Mouse (Mus musculus): ENCODE data around the gene Foxa3. TPM values are rescaled to one million over a fixed set of nuclear protein-coding genes. Genes with fewer than 3 reads are reported as not detected.

Foxa3 gene
- total RNA-seq, 2 experiments from 2014 or later: not detected

GRCm38 (mm10) chr7:19002848-19003498, 20.4 kb downstream of the Foxa3 start:
- DNase-seq: peak; percentile 87 to 88
- intact Hi-C loops (cut with DNase I): loop anchor here (5.0 kb wide), 1 partner anchor 46 kb away; no protein-coding TSS in a partner anchor

GRCm38 (mm10) chr7:19002115-19002514, 21.2 kb downstream of the Foxa3 start:
- intact Hi-C loops (cut with DNase I): loop anchor here (5.0 kb wide), 1 partner anchor 45 kb away; no protein-coding TSS in a partner anchor
- DNase-seq: no peak

DNA sequence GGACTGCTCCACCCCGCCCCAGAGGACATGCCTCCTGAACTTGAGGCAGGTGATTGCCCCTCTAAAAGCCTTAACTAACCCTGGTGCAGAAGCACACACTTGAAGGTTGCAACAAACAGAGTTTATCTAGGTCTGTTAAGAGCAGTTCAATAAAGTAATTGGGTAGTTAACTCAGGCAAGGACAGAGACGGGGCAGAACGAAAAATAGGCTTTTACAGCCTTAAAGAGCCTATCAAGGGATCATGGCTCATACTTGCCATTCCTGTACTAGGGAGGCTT, 21.6 kb downstream of the Foxa3 start:
- intact Hi-C loops (cut with DNase I): loop anchor here (5.0 kb wide), 1 partner anchor 44 kb away; no protein-coding TSS in a partner anchor
- no peak for DNase-seq

GRCm38 (mm10) chr7:19001066-19001806, 22.1 kb downstream of the Foxa3 start:
- peak; percentile 82 to 83 for DNase-seq
- intact Hi-C loops (cut with DNase I): loop anchor here (5.0 kb wide), 1 partner anchor 44 kb away; no protein-coding TSS in a partner anchor

GRCm38 (mm10) chr7:19000421-19000820, 22.9 kb downstream of the Foxa3 start:
- intact Hi-C loops (cut with DNase I): loop anchor here (5.0 kb wide), 1 partner anchor 43 kb away; no protein-coding TSS in a partner anchor
- DNase-seq: no peak

DNA sequence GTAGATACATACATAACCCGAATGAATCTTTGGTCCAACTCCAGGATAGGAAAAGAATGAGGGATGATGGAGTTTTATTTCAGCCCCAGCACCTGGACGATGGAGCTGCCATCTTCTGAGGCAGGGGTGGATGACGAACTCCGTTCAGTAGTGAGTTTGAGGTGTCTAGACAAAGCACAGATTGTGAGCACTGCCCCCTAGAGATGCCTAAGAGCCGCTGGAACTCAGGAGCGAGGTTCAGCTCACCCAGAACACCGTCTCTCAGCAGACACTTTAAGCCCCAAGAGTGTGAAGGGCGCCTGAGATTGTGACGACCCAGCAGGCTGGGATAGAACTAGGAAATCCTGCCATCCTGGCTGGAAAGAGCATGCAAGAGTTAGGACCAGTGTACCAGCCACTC, 24.5 kb downstream of the Foxa3 start:
- intact Hi-C loops (cut with DNase I): no loop called here
- no peak for DNase-seq

DNA sequence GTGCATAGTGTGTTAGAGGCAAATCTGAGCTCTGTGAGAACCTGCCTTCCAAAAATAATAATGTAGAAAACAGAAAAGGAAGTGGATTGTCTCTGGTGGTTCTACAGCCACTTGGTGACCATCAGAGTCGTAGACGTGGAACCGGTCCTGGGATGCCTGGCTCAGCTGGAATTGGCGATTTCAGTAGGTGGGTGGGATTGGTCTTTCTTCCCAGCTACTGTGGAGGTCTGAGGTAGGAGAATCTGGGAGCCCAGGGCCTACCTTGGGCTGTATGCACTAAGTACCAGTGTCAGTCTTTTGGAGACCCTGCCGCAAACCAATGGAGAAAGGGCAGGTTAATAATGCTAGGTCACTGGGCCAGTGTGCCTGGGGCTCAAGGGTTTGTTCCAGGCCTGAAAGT, 30.3 kb downstream of the Foxa3 start:
- no peak for DNase-seq
- intact Hi-C loops (cut with DNase I): no loop called here

GRCm38 (mm10) chr7:18992294-18992675, 31.1 kb downstream of the Foxa3 start:
- intact Hi-C loops (cut with DNase I): no loop called here
- peak; percentile 27 to 34 for DNase-seq

GRCm38 (mm10) chr7:18991660-18992293, 31.6 kb downstream of the Foxa3 start:
- intact Hi-C loops (cut with DNase I): no loop called here
- DNase-seq: peak in 1 of 2 experiments; percentile 35

GRCm38 (mm10) chr7:18990601-18991295, 32.6 kb downstream of the Foxa3 start, which contains the start of gene Mypop:
Mypop (plus strand) TSS chr7:18991245.
- peak; percentile 100 for DNase-seq
- intact Hi-C loops (cut with DNase I): no loop called here

GRCm38 (mm10) chr7:18989995-18990394, 33.3 kb downstream of the Foxa3 start:
- no peak for DNase-seq
- intact Hi-C loops (cut with DNase I): no loop called here

DNA sequence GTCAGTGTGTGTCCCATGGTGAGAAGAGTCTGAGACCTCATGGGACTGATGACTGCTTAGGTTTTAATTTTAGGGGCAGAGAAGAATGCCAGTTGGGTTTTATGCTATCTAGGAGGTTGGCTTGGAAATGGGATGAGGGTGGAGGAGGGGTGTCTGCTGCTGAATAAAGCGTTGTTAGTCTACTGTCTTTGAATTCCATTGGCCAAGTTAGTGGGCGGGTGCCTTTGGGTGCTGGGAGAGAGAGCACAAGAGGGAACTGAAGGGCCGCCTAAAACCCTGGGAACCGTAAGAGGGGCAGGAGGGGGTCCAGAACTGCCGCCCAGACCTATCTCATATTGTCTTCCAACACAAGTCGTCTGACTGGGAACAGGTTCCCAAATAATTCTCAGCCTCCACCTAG, 34.6 kb downstream of the Foxa3 start:
- DNase-seq: no peak

GRCm38 (mm10) chr7:18987747-18988146, 35.6 kb downstream of the Foxa3 start:
- no peak for DNase-seq
- intact Hi-C loops (cut with DNase I): no loop called here

More for the DNA sequence above, 34.6 kb downstream of the Foxa3 start:
- intact Hi-C loops (cut with DNase I): no loop called here

DNA sequence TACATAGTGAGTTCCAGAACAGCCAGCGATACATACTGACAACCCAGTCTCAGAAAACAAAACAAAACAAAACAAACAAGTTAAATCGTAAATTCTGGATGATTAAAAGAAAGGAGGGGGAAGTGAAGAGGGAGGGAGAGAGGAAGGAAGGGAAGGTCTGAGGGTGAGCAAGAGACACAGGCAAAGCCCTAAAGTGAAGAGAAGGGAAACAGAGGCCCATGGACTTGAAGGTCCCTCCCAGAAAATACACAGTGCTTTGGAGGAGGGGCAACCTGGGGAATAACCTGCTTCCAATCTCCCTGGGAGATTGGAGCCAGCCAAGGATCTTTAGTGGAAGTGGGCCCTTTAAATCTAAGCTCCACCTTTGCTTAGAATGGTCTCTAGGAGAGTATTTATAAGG, 36.2 kb downstream of the Foxa3 start, which contains the start of gene Nanos2:
Gene Nanos2 (plus strand): TSS at position 301 of the 400 bp plus-strand sequence.
- DNase-seq: no peak
- intact Hi-C loops (cut with DNase I): no loop called here

DNA sequence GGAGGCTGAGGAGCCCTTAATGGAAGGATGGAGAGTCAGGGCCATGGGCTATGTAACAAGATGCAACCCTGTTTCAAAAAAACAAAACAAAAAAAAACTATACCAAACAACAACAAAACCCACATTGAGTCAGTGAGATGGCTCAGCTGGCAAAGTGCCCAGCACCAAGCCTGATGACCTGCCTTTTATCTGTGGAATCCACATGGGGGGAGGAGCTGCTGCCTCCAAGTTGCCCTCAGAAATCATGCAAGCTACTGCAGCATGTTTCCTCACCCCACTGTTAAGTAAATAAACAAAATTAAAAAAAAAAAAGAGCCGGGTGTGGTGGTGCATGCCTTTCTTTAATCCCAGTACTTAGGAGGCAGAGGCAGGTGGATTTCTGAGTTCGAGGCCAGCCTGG, 36.8 kb downstream of the Foxa3 start:
- intact Hi-C loops (cut with DNase I): no loop called here
- no peak for DNase-seq

DNA sequence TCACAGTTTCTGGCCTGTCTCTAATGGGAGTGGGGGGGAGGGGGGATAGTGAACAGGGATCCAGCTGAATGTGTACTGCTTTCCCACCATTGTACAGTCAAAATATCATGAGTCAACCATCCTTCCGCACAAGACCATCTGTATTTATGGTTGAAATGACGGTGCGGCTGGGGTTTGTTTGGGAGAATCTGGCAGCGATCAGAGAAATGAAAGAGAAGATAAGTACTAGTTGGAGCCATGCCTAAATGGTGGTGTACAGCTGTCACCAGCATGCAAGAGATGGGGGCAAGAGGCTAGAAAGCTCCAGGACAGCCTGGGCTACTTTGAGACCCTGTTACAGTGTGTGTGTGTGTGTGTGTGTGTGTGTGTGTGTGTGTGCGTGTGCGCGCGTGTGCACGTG, 45.0 kb downstream of the Foxa3 start:
- intact Hi-C loops (cut with DNase I): no loop called here
- DNase-seq: no peak

GRCm38 (mm10) chr7:18970956-18971355, 52.4 kb downstream of the Foxa3 start:
- DNase-seq: no peak
- intact Hi-C loops (cut with DNase I): no loop called here

- no peak for DNase-seq
- intact Hi-C loops (cut with DNase I): no loop called here
These were observed 55.7 kb downstream of the Foxa3 start for GRCm38 (mm10) chr7:18967603-18968002.

GRCm38 (mm10) chr7:18965312-18965711, 58.0 kb downstream of the Foxa3 start:
- intact Hi-C loops (cut with DNase I): no loop called here
- DNase-seq: no peak

DNA sequence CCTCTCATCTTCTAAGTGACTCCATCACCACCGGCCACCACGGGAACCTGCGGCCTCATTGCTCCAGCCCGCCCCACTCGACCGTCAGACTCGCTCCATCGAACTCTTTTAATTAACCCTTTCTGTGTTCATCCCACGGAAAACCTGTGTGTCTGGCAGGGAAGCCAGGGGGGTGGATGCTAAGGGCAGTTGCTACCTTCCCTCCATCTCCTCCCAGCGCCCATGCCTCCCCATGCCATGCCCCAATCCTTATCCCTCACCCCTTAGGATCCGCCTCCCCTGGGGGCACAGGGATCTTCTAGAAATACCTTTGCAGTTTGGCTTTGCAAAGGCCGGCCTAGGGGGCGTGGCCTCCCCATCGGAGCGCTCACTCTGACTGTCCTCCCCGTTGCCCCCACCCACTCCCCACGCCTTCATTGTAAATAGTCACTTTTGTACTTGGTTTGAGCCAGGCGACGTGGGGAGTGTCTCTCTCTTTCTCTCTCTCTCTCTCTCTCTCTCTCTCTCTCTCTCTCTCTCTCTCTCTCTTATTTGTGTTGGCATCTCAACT, 60.0 kb downstream of the Foxa3 start:
- no peak for DNase-seq
- intact Hi-C loops (cut with DNase I): no loop called here

Data from heart, postnatal 10 days (tissue).